8 mouse cellular contexts compared by ENCODE assay signal in genomic region chr7:99544272-99544671, GRCm38 (mm10). TPM values are rescaled to one million over a fixed set of nuclear protein-coding genes. Genes with fewer than 3 reads are reported as not detected.
DNase-seq lines count a peak whose midpoint lies in the region; ATAC-seq lines count a peak whose summit lies in the region.
"Had no signal": no experiment of that assay in that cellular context is flagged by ENCODE, and none has a peak within 500 bp of the region (broad histone marks: within the 10 kb centered on the region; RNA-seq: fewer than 3 reads in every experiment).

No protein-coding gene starts in this region.

- H3K4me2 ChIP-seq in hindbrain, embryonic 12.5 days (replicated peaks) = no peak overlapping the region
- H3K4me2 ChIP-seq in hindbrain, embryonic 13.5 days = no peak overlapping the region

- no peak for ATAC-seq in hindbrain, embryonic 12.5 days (ENCODE audit: low FRiP score)
- ATAC-seq in hindbrain, embryonic 13.5 days (ENCODE audit: low FRiP score) = no peak

- no peak overlapping the region for H3K4me3 ChIP-seq in hindbrain, embryonic 12.5 days
- no peak overlapping the region for H3K4me3 ChIP-seq in hindbrain, embryonic 13.5 days
- H3K4me3 ChIP-seq in limb, embryonic 10.5 days = no peak overlapping the region

- WGBS in hindbrain, embryonic 12.5 days = 65% methylated on average over 6 of the region's 6 CpGs
- WGBS in hindbrain, embryonic 13.5 days = 71% methylated on average over 6 of the region's 6 CpGs
- 76% methylated on average over 6 of the region's 6 CpGs for WGBS in limb, embryonic 10.5 days

- no peak overlapping the region for H3K27ac ChIP-seq in hindbrain, embryonic 12.5 days
- H3K27ac ChIP-seq in hindbrain, embryonic 13.5 days = no peak overlapping the region
- peak overlapping the region; percentile 50; the same call in 1 of the 2 replicates for H3K27ac ChIP-seq in limb, embryonic 10.5 days

- H3K9me3 ChIP-seq in hindbrain, embryonic 12.5 days (replicated peaks) = no peaks in the 10 kb centered on the region
- no peaks in the 10 kb centered on the region for H3K9me3 ChIP-seq in hindbrain, embryonic 13.5 days
- H3K9me3 ChIP-seq in limb, embryonic 10.5 days (replicated peaks) = no peaks in the 10 kb centered on the region

- peak; percentile 77 to 87 for DNase-seq in right cerebral cortex, postnatal 10 days (ENCODE audit: low spot score in 2 of 2)
- no peak for DNase-seq in right cerebral cortex, postnatal 4 days
- no peak for DNase-seq in limb, embryonic 10.5 days (ENCODE audit: low spot score)
- no peak for DNase-seq in gastrocnemius, postnatal 10 days
- no peak for DNase-seq in adrenal gland, postnatal 36 days
- DNase-seq: cerebellum, postnatal 36 days had no signal

- H3K27me3 ChIP-seq in hindbrain, embryonic 12.5 days = no peaks in the 10 kb centered on the region
- no peaks in the 10 kb centered on the region for H3K27me3 ChIP-seq in hindbrain, embryonic 13.5 days
- no peaks in the 10 kb centered on the region for H3K27me3 ChIP-seq in limb, embryonic 10.5 days (ENCODE audit: low read depth, poor library complexity, severe bottlenecking)

- no peaks in the 10 kb centered on the region for H3K36me3 ChIP-seq in hindbrain, embryonic 12.5 days
- H3K36me3 ChIP-seq in hindbrain, embryonic 13.5 days = peaks cover 23% of the 10 kb centered on the region
- H3K36me3 ChIP-seq in limb, embryonic 10.5 days = no peaks in the 10 kb centered on the region

- peak overlapping the region; percentile 27; the same call in 1 of the 2 replicates for H3K9ac ChIP-seq in hindbrain, embryonic 12.5 days
- no peak overlapping the region for H3K9ac ChIP-seq in hindbrain, embryonic 13.5 days

- H3K4me1 ChIP-seq in hindbrain, embryonic 12.5 days = peaks cover 51% of the 10 kb centered on the region
- peaks cover 57% of the 10 kb centered on the region for H3K4me1 ChIP-seq in hindbrain, embryonic 13.5 days (replicated peaks)
- H3K4me1 ChIP-seq in limb, embryonic 10.5 days = peaks cover 58% of the 10 kb centered on the region

RNA-seq across cellular contexts. Expression of gene Arrb1, which starts 9.0 kb away (rescaled TPM):
- 16.7 TPM in 2 replicates for polyA plus RNA-seq in hindbrain, embryonic 12.5 days (2016; fragmentation: Nextera tagmentation; extraction: Ambion mirVana)
- polyA plus RNA-seq in hindbrain, embryonic 13.5 days (2015; fragmentation: Nextera tagmentation; extraction: Ambion mirVana) = 15.6 and 15.9 TPM in 2 replicates
- 8.8 and 10.0 TPM in 2 replicates for polyA plus RNA-seq in limb, embryonic 10.5 days (2016; fragmentation: Nextera tagmentation; extraction: Ambion mirVana)
- 10 to 100 TPM; 21.4 to 26.2 TPM for total RNA-seq in gastrocnemius, postnatal 10 days (2021)
- total RNA-seq in adrenal gland, postnatal 36 days (2021) = 10 to 100 TPM; 41.1 to 51.0 TPM

Comparison
In these comparisons a context has a peak if more than half of its experiments do, and no peak if none do; other contexts are left out.
1. DNase-seq: peak in right cerebral cortex, postnatal 10 days (2 of 2); none in right cerebral cortex, postnatal 4 days (single experiment), limb, embryonic 10.5 days (single experiment), gastrocnemius, postnatal 10 days (single experiment) and adrenal gland, postnatal 36 days (0 of 2).